Mouse (Mus musculus): ENCODE results near the gene BC005624. TPM values are rescaled to one million over a fixed set of nuclear protein-coding genes. Genes with fewer than 3 reads are reported as not detected.
A peak's percentile ranks its signal among the peaks of the same experiment; 100 is the strongest.

The BC005624 gene
- total RNA-seq (2021), result 46.9 TPM in 2 replicates
- long read RNA-seq, transcript BC005624-201 (9 exons, 1,984 nt), result major isoform, 76 of 81 reads
- long read RNA-seq, partial matches to known transcripts, result 0 of 81 reads
- long read RNA-seq, other reads (novel, unspliced or antisense), result 4 of 81 reads

- DNase-seq, result peak; percentile 99
Observed at GRCm38 (mm10) chr2:30981790-30982513, at the start of gene BC005624, which contains the start of gene Usp20. Gene BC005624 (minus strand): TSS chr2:30982201. Gene Usp20 (plus strand): TSS chr2:30982279.

GRCm38 (mm10) chr2:31026642-31027041 is 44.6 kb upstream of the BC005624 start:
- no peak for DNase-seq

- no peak for DNase-seq
Observed at GRCm38 (mm10) chr2:31025458-31025857, 43.5 kb upstream of the BC005624 start.

- DNase-seq, result peak; percentile 46
Observed at GRCm38 (mm10) chr2:31024618-31025370, 42.8 kb upstream of the BC005624 start.

- DNase-seq, result no peak
Observed at GRCm38 (mm10) chr2:31023940-31024339, 41.9 kb upstream of the BC005624 start.

- no peak for DNase-seq
Observed at GRCm38 (mm10) chr2:31020202-31020601, 38.2 kb upstream of the BC005624 start.

- DNase-seq, result no peak
Observed at GRCm38 (mm10) chr2:31019011-31019410, 37.0 kb upstream of the BC005624 start.

GRCm38 (mm10) chr2:31018519-31018918 is 36.5 kb upstream of the BC005624 start:
- DNase-seq, result no peak

- no peak for DNase-seq
Observed at GRCm38 (mm10) chr2:31017625-31018317, 35.8 kb upstream of the BC005624 start.

GRCm38 (mm10) chr2:31013371-31014120 is 31.5 kb upstream of the BC005624 start:
- no peak for DNase-seq

- no peak for DNase-seq
Observed at GRCm38 (mm10) chr2:31007208-31007607, 25.2 kb upstream of the BC005624 start.

- no peak for DNase-seq
Observed at GRCm38 (mm10) chr2:31006434-31006833, 24.4 kb upstream of the BC005624 start.

- DNase-seq, result no peak
Observed at GRCm38 (mm10) chr2:31005453-31005852, 23.5 kb upstream of the BC005624 start.

- DNase-seq, result no peak
Observed at GRCm38 (mm10) chr2:31002857-31003256, 20.9 kb upstream of the BC005624 start.

GRCm38 (mm10) chr2:30998443-30999260 is 16.7 kb upstream of the BC005624 start:
- no peak for DNase-seq

GRCm38 (mm10) chr2:30995432-30995996 is 13.5 kb upstream of the BC005624 start:
- DNase-seq, result peak; percentile 47

- DNase-seq, result no peak
Observed at GRCm38 (mm10) chr2:30994853-30995252, 12.9 kb upstream of the BC005624 start.

GRCm38 (mm10) chr2:30990221-30990620 is 8.2 kb upstream of the BC005624 start:
- peak; percentile 30 for DNase-seq

- peak; percentile 86 for DNase-seq
Observed at GRCm38 (mm10) chr2:30985111-30986020, 3.4 kb upstream of the BC005624 start.

Measured in adrenal gland, postnatal 25 days (tissue).